Mouse (Mus musculus) heart, embryonic 10.5 days (tissue): ENCODE data around the gene Arsk. TPM values are rescaled to one million over a fixed set of nuclear protein-coding genes. Genes with fewer than 3 reads are reported as not detected.
A peak's percentile ranks its signal among the peaks of the same experiment; 100 is the strongest.

Experiments used
- DNase-seq: peaks from one replicate; pipeline ENCODE4 v3.0.0-alpha.2; 2017; ENCODE audit warnings: low spot score
- H3K27ac ChIP-seq: fragments of 300-500 bp; sonication (generic); 2 replicates; pipeline ENCODE4 v1.5.1; 2016; ENCODE audit warnings: mild to moderate bottlenecking
- H3K27me3 ChIP-seq: fragments of 300-500 bp; sonication (generic); 2 replicates; pipeline ENCODE4 v1.6.1; 2016; ENCODE audit warnings: mild to moderate bottlenecking; ENCODE audit not compliant: poor library complexity, insufficient read depth, severe bottlenecking
- H3K36me3 ChIP-seq: fragments of 300-500 bp; sonication (generic); 2 replicates; pipeline ENCODE4 v1.6.1; 2016; ENCODE audit warnings: mild to moderate bottlenecking, moderate library complexity
- H3K4me1 ChIP-seq: fragments of 300-500 bp; sonication (generic); 2 replicates; pipeline ENCODE4 v1.6.1; 2016; ENCODE audit warnings: mild to moderate bottlenecking
- H3K4me3 ChIP-seq: fragments of 300-500 bp; sonication (generic); 2 replicates; pipeline ENCODE4 v1.5.1; 2016; ENCODE audit warnings: mild to moderate bottlenecking, moderate library complexity
- H3K9me3 ChIP-seq: fragments of 300-500 bp; sonication (generic); 2 replicates; pipeline ENCODE4 v1.6.1; 2016; ENCODE audit warnings: mild to moderate bottlenecking, moderate library complexity
- WGBS: fragments of 180-500 bp; shearing (Covaris S2); methylation state at CpG from one replicate; pipeline ENCODE4 v1.1.7; 2016; 5-methylcytosine and 5-hydroxymethylcytosine counted together
- polyA plus RNA-seq: library from polyadenylated mRNA; unstranded; fragments of >200 nt; fragmentation: Nextera tagmentation; extraction: Ambion mirVana; gene quantifications from 2 replicates; pipeline ENCODE4 v1.2.1, GENCODE M21; 2016

The Arsk gene
- polyA plus RNA-seq, 1 experiment from 2014 or later, result 3.8 TPM

GRCm38 (mm10) chr13:76017465-76017864 is 81.0 kb downstream of the Arsk start:
- H3K4me1 ChIP-seq, result no peaks in the 10 kb centered on the region
- no peaks in the 10 kb centered on the region for H3K9me3 ChIP-seq
- no peak for DNase-seq
- peak overlapping the region; percentile 83 for H3K4me3 ChIP-seq
- peak overlapping the region; percentile 97 for H3K27ac ChIP-seq
- no peaks in the 10 kb centered on the region for H3K36me3 ChIP-seq
- 63% methylated on average over 4 of the region's 4 CpGs for WGBS
- no peaks in the 10 kb centered on the region for H3K27me3 ChIP-seq

- Histone ChIP-seq H3K4me3 (no peak overlapping the region), H3K36me3 (no peaks in the 10 kb centered on the region), H3K27ac (no peak overlapping the region), H3K27me3 (no peaks in the 10 kb centered on the region), H3K9me3 (no peaks in the 10 kb centered on the region), H3K4me1 (no peaks in the 10 kb centered on the region)
- no peak for DNase-seq
- 44% methylated on average over 2 of the region's 2 CpGs for WGBS
These were observed 83.9 kb downstream of the Arsk start for GRCm38 (mm10) chr13:76014511-76014910.

Other genes starting within 250 kb of the Arsk start
- gene Rhobtb3, start 154.7 kb downstream of the Arsk start, polyA plus RNA-seq, result 21.7 and 27.4 TPM in 2 replicates
- gene Spata9, start 131.5 kb downstream of the Arsk start, polyA plus RNA-seq, result 0.28 and 0.34 TPM in 2 replicates
- gene Rfesd, start 79.9 kb downstream of the Arsk start, polyA plus RNA-seq, result 36.2 and 37.0 TPM in 2 replicates
- gene Gpr150, start 41.7 kb downstream of the Arsk start, polyA plus RNA-seq, result 0.72 and 0.80 TPM in 2 replicates
- 10.8 and 11.0 TPM in 2 replicates for gene Ttc37, start 74 bp upstream of the Arsk start, polyA plus RNA-seq
- gene Fam81b, start 206.4 kb upstream of the Arsk start, polyA plus RNA-seq, result not detected in 2 replicates